Mouse (Mus musculus) neural tube, embryonic 13.5 days (tissue): Measurements from ENCODE around the gene Spock1. TPM values are rescaled to one million over a fixed set of nuclear protein-coding genes. Genes with fewer than 3 reads are reported as not detected.

Source experiments
- ATAC-seq: fragments of 200-750 bp; cut with Nextera tagmentation; 2 replicates; pipeline ENCODE4 v1.8.0; 2017; ENCODE audit warnings: low read depth, mild to moderate bottlenecking, moderate TSS enrichment, moderate library complexity
- H3K27ac ChIP-seq: fragments of 300-500 bp; sonication (generic); replicated peaks from 2 replicates; pipeline ENCODE4 v1.5.1; 2015; ENCODE audit warnings: moderate library complexity, mild to moderate bottlenecking, inconsistent platforms
- H3K27me3 ChIP-seq: fragments of 300-500 bp; sonication (generic); 2 replicates; pipeline ENCODE4 v1.6.1; 2015; ENCODE audit warnings: mild to moderate bottlenecking, inconsistent platforms
- H3K36me3 ChIP-seq: fragments of 300-500 bp; sonication (generic); 2 replicates; pipeline ENCODE4 v1.6.1; 2015; ENCODE audit warnings: mild to moderate bottlenecking, inconsistent platforms
- H3K4me1 ChIP-seq: fragments of 300-500 bp; sonication (generic); replicated peaks from 2 replicates; pipeline ENCODE4 v1.6.1; 2015; ENCODE audit warnings: inconsistent platforms
- H3K4me2 ChIP-seq: fragments of 300-500 bp; sonication (generic); 2 replicates; pipeline ENCODE4 v1.6.1; 2015; ENCODE audit warnings: inconsistent platforms, mild to moderate bottlenecking, moderate library complexity
- H3K4me3 ChIP-seq: fragments of 300-500 bp; sonication (generic); 2 replicates; pipeline ENCODE4 v1.5.1; 2015; ENCODE audit warnings: mild to moderate bottlenecking, inconsistent platforms
- H3K9ac ChIP-seq: fragments of 300-500 bp; sonication (generic); 2 replicates; pipeline ENCODE4 v1.6.1; 2015; ENCODE audit warnings: moderate library complexity, mild to moderate bottlenecking, inconsistent platforms
- H3K9me3 ChIP-seq: fragments of 300-500 bp; sonication (generic); 2 replicates; pipeline ENCODE4 v1.6.1; 2016; ENCODE audit warnings: inconsistent platforms
- WGBS: fragments of 180-500 bp; shearing (Covaris S2); methylation state at CpG from one replicate; pipeline ENCODE4 v1.1.7; 2015; 5-methylcytosine and 5-hydroxymethylcytosine counted together
- polyA plus RNA-seq: library from polyadenylated mRNA; unstranded; fragments of >200 nt; fragmentation: Nextera tagmentation; extraction: Ambion mirVana; gene quantifications from 2 replicates; pipeline ENCODE4 v1.2.1, GENCODE M21; 2015

Gene Spock1
- polyA plus RNA-seq, 1 experiment from 2014 or later: 90.2 TPM

DNA sequence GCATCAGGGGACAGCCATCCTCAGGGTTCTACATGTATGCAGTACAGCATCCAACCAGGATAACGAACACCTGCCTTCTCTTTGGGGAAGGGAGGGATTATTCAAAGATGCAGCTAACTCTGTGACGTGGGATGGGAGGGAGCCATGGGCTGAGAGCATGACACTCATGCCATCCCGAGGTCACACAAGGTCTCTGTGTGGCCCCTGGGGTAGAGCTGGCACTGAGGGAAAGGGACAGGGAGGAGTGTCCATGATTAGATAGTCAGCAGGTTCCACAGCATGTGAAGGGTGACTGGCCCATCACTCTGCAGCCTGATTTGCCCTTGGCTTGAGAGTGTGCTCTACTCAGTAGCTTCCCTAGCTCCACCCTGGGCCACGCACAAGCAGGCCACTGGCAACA is 195.2 kb downstream of the Spock1 start:
- Histone ChIP-seq H3K9ac (no peak overlapping the region), H3K36me3 (no peaks in the 10 kb centered on the region), H3K4me2 (no peak overlapping the region), H3K4me1 (peaks cover 20% of the 10 kb centered on the region), H3K9me3 (no peaks in the 10 kb centered on the region), H3K4me3 (no peak overlapping the region), H3K27ac (no peak overlapping the region), H3K27me3 (no peaks in the 10 kb centered on the region)
- ATAC-seq: no peak
- WGBS: 94% methylated on average over 4 of the region's 4 CpGs

- Histone ChIP-seq H3K4me3 (no peak overlapping the region), H3K4me1 (peaks cover 16% of the 10 kb centered on the region), H3K9ac (no peak overlapping the region), H3K27ac (0 out of 2 replicates have a peak overlapping the region, but pooled peaks have one; percentile 2), H3K4me2 (no peak overlapping the region), H3K9me3 (no peaks in the 10 kb centered on the region), H3K36me3 (no peaks in the 10 kb centered on the region), H3K27me3 (no peaks in the 10 kb centered on the region)
- no peak for ATAC-seq
Measured at GRCm38 (mm10) chr13:57708425-57708824, 199.7 kb downstream of the Spock1 start.

GRCm38 (mm10) chr13:57702966-57703365 is 205.2 kb downstream of the Spock1 start:
- Histone ChIP-seq H3K36me3 (no peaks in the 10 kb centered on the region), H3K4me1 (peaks cover 9% of the 10 kb centered on the region; the same call in 1 of the 2 replicates), H3K9me3 (no peaks in the 10 kb centered on the region), H3K27ac (no peak overlapping the region), H3K27me3 (no peaks in the 10 kb centered on the region), H3K4me2 (no peak overlapping the region), H3K9ac (no peak overlapping the region), H3K4me3 (no peak overlapping the region)
- ATAC-seq: no peak
- 99% methylated on average over 2 of the region's 2 CpGs for WGBS

DNA sequence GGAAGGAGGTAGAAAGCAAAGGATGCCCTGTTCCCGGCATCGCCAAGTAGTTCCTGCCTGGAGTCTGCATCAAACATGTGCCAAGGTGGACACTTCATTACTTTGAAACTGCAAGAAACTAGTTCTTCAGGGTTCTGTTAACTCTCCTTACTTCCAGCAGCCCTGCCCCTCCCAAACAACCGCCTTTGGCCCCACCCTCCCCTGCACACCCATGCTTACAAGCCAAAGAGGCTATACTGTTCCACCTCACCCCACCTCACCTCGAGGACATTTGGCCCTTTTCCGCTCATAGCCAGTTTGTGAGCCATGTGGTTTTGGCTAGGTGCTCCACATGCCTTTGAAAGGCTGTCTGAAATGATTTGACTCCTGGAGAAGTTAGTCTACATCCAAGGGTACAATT is 211.4 kb downstream of the Spock1 start:
- Histone ChIP-seq H3K9me3 (no peaks in the 10 kb centered on the region), H3K9ac (no peak overlapping the region), H3K4me3 (no peak overlapping the region), H3K4me1 (peaks cover 16% of the 10 kb centered on the region), H3K27ac (no peak overlapping the region), H3K36me3 (no peaks in the 10 kb centered on the region), H3K4me2 (no peak overlapping the region), H3K27me3 (no peaks in the 10 kb centered on the region)
- ATAC-seq: no peak
- WGBS: 76% methylated on average over 5 of the region's 5 CpGs

DNA sequence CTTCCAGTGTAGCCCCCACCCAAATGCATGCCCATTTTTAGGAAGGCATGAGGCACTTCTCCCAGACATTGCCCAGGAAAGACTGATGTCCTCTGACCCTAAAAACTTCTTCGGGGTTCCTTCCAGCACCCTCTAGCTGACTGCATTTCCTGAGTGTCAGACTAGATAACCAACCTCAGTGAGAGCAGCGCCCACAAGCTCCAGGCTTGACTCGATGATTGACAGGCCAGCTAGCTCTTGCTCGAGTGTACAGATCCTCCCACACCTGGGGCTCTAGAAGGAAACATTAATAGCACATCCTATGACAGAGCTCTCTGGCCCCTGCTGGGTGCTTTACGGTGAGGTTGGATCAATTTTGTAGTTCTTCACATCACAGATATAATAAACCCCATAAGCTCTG is 219.2 kb downstream of the Spock1 start:
- no peak overlapping the region for H3K4me3 ChIP-seq
- no peak overlapping the region for H3K9ac ChIP-seq
- WGBS: 77% methylated on average over 5 of the region's 5 CpGs
- no peak overlapping the region for H3K4me2 ChIP-seq
- no peaks in the 10 kb centered on the region for H3K36me3 ChIP-seq
- H3K27ac ChIP-seq: no peak overlapping the region
- no peaks in the 10 kb centered on the region for H3K9me3 ChIP-seq
- H3K27me3 ChIP-seq: no peaks in the 10 kb centered on the region
- H3K4me1 ChIP-seq: peaks cover 2% of the 10 kb centered on the region; the same call in 1 of the 2 replicates
- ATAC-seq: no peak

- no peak overlapping the region for H3K9ac ChIP-seq
- no peaks in the 10 kb centered on the region for H3K9me3 ChIP-seq
- H3K4me3 ChIP-seq: no peak overlapping the region
- WGBS: 76% methylated on average over 5 of the region's 5 CpGs
- no peak overlapping the region for H3K27ac ChIP-seq
- H3K4me2 ChIP-seq: no peak overlapping the region
- peaks cover 7% of the 10 kb centered on the region; the same call in 1 of the 2 replicates for H3K4me1 ChIP-seq
- ATAC-seq: no peak
- H3K27me3 ChIP-seq: no peaks in the 10 kb centered on the region
- H3K36me3 ChIP-seq: no peaks in the 10 kb centered on the region
Measured at GRCm38 (mm10) chr13:57686437-57686836, 221.7 kb downstream of the Spock1 start.

GRCm38 (mm10) chr13:57685201-57685600 is 222.9 kb downstream of the Spock1 start:
- Histone ChIP-seq H3K27ac (no peak overlapping the region), H3K9ac (no peak overlapping the region), H3K36me3 (no peaks in the 10 kb centered on the region), H3K4me2 (no peak overlapping the region), H3K9me3 (no peaks in the 10 kb centered on the region), H3K4me1 (peaks cover 12% of the 10 kb centered on the region; the same call in 1 of the 2 replicates), H3K27me3 (no peaks in the 10 kb centered on the region), H3K4me3 (no peak overlapping the region)
- 67% methylated on average over 11 of the region's 11 CpGs for WGBS
- no peak for ATAC-seq

GRCm38 (mm10) chr13:57679591-57679990 is 228.5 kb downstream of the Spock1 start:
- 82% methylated on average over 2 of the region's 2 CpGs for WGBS
- Histone ChIP-seq H3K9ac (no peak overlapping the region), H3K27ac (no peak overlapping the region), H3K9me3 (no peaks in the 10 kb centered on the region), H3K4me1 (peaks cover 15% of the 10 kb centered on the region), H3K27me3 (no peaks in the 10 kb centered on the region), H3K36me3 (no peaks in the 10 kb centered on the region), H3K4me2 (no peak overlapping the region), H3K4me3 (no peak overlapping the region)
- ATAC-seq: no peak

DNA sequence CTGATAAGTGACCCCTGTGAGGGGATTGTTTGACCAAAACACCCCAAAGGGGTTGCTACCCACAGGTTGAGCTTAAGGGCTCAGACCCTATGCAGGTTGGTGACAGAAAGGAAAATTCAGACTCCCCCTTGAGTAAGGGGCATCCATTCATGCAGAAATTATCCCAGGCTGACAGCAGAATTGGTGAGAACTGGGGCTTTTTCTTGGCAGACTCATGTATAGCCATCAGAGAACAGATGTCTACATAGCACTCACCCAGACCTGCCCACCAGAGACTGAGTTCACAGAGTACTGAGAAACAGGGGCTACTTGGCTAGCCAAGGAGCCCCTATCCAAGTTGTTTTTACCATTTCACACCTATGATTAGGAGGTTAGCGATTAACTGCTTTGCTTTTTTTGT is 231.3 kb downstream of the Spock1 start:
- H3K9me3 ChIP-seq: no peaks in the 10 kb centered on the region
- whole genome bisulfite sequencing: 97% methylated on average over 1 of the region's 1 CpGs
- no peak for ATAC-seq
- H3K4me3 ChIP-seq: no peak overlapping the region
- H3K4me1 ChIP-seq: peaks cover 23% of the 10 kb centered on the region
- no peaks in the 10 kb centered on the region for H3K36me3 ChIP-seq
- no peaks in the 10 kb centered on the region for H3K27me3 ChIP-seq
- H3K27ac ChIP-seq: no peak overlapping the region
- no peak overlapping the region for H3K4me2 ChIP-seq
- H3K9ac ChIP-seq: no peak overlapping the region

DNA sequence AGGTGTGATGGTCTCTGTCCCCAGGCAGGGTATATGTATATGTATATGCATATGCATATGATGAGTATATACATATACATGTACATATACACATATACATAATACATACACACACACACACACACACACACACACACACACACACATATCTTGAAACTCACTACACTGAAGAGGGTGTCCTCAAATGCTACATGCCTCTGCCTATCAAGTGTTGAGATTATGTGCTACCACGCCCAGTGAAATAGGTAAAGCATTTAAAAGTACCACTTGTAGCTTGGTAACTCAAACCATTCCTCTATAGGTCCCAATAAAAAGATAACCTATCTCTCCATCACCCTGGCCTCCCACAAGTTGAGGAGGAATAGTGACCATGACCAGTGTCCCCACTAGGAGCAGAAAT is 234.7 kb downstream of the Spock1 start:
- no peak overlapping the region for H3K9ac ChIP-seq
- peaks cover 31% of the 10 kb centered on the region for H3K4me1 ChIP-seq
- no peaks in the 10 kb centered on the region for H3K27me3 ChIP-seq
- no peak overlapping the region for H3K27ac ChIP-seq
- no peaks in the 10 kb centered on the region for H3K36me3 ChIP-seq
- no peak overlapping the region for H3K4me2 ChIP-seq
- no peaks in the 10 kb centered on the region for H3K9me3 ChIP-seq
- no peak for ATAC-seq
- WGBS: 93% methylated on average over 1 of the region's 1 CpGs
- H3K4me3 ChIP-seq: no peak overlapping the region

- Histone ChIP-seq H3K36me3 (no peaks in the 10 kb centered on the region), H3K27me3 (no peaks in the 10 kb centered on the region), H3K9ac (no peak overlapping the region), H3K4me1 (peaks cover 31% of the 10 kb centered on the region), H3K4me2 (no peak overlapping the region), H3K9me3 (no peaks in the 10 kb centered on the region), H3K27ac (peak overlapping the region; percentile 74; the same call in 1 of the 2 replicates), H3K4me3 (no peak overlapping the region)
- WGBS: 78% methylated on average over 3 of the region's 3 CpGs
- no peak for ATAC-seq
Measured at GRCm38 (mm10) chr13:57672762-57673161, 235.4 kb downstream of the Spock1 start.

DNA sequence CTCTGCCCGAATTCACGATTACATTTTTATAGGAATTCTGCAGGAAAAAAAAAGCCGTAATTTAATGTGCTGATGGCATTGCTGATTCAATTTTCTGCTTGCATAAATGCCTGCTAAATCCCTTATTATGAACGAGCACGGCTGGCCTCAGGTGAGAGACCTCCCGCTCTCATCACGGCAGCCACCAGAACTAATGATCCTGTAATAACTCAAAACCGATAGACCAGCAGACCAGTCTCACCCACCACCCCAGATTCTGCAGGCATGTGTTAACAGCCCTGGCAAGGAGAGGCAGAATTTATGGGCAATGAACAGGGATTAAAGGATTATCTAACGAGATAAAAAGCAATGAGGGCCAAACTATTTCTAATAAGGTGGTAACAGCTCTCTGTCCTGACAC is 236.2 kb downstream of the Spock1 start:
- Histone ChIP-seq H3K9me3 (no peaks in the 10 kb centered on the region), H3K4me2 (no peak overlapping the region), H3K36me3 (no peaks in the 10 kb centered on the region), H3K4me3 (no peak overlapping the region), H3K4me1 (peaks cover 34% of the 10 kb centered on the region), H3K27me3 (no peaks in the 10 kb centered on the region), H3K27ac (peak overlapping the region; percentile 74), H3K9ac (no peak overlapping the region)
- ATAC-seq: peak; percentile 23; the same call in 1 of the 2 replicates
- 38% methylated on average over 9 of the region's 9 CpGs for WGBS

- H3K4me2 ChIP-seq: no peak overlapping the region
- H3K36me3 ChIP-seq: no peaks in the 10 kb centered on the region
- peak overlapping the region; percentile 74 for H3K27ac ChIP-seq
- H3K9ac ChIP-seq: no peak overlapping the region
- no peak overlapping the region for H3K4me3 ChIP-seq
- H3K4me1 ChIP-seq: peaks cover 40% of the 10 kb centered on the region
- 58% methylated on average over 5 of the region's 5 CpGs for WGBS
- no peaks in the 10 kb centered on the region for H3K9me3 ChIP-seq
- no peaks in the 10 kb centered on the region for H3K27me3 ChIP-seq
- no peak for ATAC-seq
Measured at GRCm38 (mm10) chr13:57671322-57671721, 236.8 kb downstream of the Spock1 start.
